Mouse (Mus musculus): Measurements from ENCODE around the gene Edc4. TPM values are rescaled to one million over a fixed set of nuclear protein-coding genes. Genes with fewer than 3 reads are reported as not detected.

Edc4 gene
- 1.4 TPM for polyA plus RNA-seq (2014; fragmentation: Illumina TruSeq; extraction: RNeasy Lipid Tissue Mini Kit (QIAGEN cat#74804); ENCODE audit: low read depth, low replicate concordance)

DNA sequence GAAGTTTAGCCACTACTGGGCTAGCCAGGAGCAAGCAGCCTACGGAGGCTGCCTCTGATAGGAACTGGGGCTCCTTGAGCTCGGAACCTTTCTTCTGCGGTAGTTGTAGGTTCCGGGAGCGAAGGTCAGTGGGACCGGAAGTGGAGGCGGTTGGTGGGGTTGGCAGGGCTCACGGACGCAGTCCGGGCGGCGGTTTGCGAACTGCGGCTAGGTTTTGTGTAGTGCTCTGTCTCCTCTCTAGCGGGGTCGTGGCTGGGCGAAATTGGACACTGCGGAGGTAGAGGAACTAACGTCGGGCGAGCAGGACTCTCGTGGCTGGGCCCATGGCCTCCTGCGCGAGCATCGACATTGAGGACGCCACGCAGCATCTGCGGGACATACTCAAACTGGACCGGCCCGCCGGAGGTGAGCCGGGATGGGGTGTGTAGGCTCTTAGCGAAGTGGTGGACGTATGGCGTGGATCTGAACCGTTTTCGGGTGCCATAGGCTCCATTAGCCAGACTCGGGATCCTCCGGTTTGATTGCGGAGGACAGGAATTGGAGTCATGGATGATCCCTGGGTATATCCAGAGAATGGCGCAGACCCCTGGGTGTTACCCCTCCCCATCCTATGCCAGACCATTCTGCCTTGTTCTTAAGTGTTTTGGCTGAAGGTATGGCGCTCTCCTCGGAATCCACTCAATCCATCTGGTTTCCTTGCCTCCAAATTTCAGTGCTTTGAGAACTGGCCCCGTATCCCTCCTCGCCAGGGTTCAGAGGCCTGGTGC lies at the start of gene Edc4:
Gene Edc4, plus strand, starts transcription at position 128 of the 767 bp plus-strand sequence.

GRCm38 (mm10) chr8:105853178-105853577 lies 27.5 kb upstream of the Edc4 start, which contains the start of gene Cenpt:
TSS of gene Cenpt (minus strand) at chr8:105853278.

DNA sequence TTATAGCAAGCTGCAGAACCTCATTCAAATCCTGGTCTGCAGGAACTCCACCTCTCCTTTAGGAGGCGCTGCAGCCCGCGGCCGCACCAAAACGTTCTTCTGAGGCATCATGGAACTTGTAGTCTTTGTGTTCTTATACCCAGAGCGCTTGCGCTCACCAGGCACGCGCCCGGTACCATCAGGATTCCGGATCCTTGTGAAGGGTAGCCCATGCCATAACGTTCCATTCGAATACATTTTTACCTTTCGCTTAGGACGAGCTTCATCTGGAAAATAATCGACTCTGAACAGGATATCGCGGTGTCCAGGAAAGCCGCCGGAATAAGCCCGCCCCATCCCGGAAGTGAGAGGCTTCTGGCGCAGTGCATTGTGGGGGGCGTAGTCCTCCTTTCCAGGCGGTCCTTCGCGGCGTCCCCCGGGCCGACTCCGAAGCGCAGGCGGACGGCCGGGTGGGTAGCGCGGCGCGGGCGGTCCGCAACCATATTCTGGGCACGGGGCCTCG lies 25.9 kb upstream of the Edc4 start, which contains the start of gene Thap11:
Gene Thap11, plus strand, starts transcription at position 418 of the 502 bp plus-strand sequence.

DNA sequence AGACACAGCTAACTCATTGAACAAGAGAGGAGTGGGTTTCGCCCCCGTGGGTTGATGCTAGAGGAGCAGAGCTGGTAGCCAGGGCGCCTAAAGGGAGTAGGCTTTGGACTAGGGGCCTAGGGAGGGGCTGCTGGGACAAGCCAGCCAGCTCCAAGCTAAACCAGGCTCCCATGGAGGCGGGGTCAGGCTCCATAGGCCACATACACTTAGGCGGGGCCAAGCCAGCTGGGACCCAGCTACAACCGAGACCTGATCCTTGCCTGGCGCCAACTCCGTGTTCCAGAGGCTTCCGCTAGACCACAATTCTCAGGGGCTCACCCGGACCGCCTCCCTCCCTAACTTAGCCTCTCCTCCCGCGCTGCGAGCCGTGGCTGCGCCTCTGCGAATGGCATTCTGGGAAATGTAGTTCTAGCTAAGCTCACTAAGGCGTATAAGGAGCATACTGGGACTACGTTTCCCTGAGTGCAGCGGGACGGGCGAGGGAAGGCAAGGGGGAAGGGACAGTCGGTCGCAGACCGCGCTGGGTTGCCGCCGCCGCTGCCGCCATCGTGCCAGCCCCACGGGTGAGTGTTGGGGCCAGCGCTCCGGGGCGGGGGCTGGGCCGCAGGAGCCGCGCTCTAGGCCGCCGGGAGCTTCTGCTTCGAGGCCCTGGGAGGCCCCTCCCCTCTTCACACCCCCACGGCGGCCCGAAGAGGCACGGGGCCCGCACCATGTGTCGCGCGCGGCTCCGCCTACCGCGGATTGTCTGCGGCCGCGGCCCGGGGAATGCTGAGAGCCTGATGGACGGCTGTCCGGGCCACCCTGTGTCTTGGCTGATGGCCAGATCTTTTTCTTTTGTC lies 20.3 kb upstream of the Edc4 start, which contains the start of gene Nutf2:
Gene Nutf2, plus strand, starts transcription at position 438 of the 839 bp plus-strand sequence.

GRCm38 (mm10) chr8:105893339-105893738 lies 12.7 kb downstream of the Edc4 start, which contains the start of gene Nrn1l:
TSS of gene Nrn1l (plus strand) at chr8:105893567.

GRCm38 (mm10) chr8:105900180-105900940 lies 19.7 kb downstream of the Edc4 start, which contains the start of gene Pskh1:
TSS of gene Pskh1 (plus strand) at chr8:105900441.

GRCm38 (mm10) chr8:105933762-105934161 lies 53.1 kb downstream of the Edc4 start, which contains the start of gene Ctrl:
TSS of gene Ctrl (minus strand) at chr8:105933862.

DNA sequence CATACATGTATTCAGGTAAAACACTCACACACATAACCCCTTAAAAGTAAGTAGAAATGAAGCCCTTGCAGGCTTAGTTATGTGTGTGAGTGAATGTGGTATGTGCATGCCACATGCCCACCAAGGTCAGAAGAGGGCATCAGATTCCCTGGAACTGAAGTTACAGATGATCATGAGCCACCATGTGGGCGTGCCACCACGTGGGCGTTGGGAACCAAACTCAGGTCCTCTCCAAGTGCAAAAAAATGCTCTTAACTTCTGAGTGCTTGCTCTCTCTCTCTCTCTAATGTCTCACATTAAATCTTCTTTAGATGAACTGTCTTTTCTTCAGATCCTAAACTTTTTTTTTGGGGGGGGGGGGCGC lies 57.6 kb downstream of the Edc4 start, which contains the start of gene Psmb10:
Gene Psmb10, minus strand, starts transcription at position 139 of the 364 bp plus-strand sequence.

DNA sequence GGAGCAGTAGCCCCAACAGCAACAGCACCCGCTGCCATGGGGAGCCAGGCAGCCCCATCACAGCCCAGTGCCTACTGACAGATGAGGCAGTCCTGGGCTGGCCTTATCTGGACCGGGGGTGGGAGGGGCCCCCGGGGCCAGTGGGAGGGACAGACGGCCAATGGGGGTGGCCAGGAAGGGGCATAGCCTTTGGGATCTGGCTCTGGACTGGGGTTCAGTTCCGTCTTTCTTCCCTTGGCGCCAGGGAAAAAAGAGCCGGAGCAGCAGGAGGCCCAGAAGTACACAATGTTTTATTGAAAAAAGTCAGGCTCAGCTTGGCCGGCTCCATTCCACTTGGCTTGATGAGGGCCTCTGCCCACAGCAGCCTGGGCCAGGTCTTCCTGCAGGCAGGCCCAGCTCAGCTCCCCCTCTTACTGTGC lies 62.6 kb downstream of the Edc4 start, which contains the start of gene Lcat:
Gene Lcat, minus strand, starts transcription at position 62 of the 419 bp plus-strand sequence.

Other genes starting within 250 kb of the Edc4 start
- 95.5 TPM for gene Ctcf, start 244.3 kb upstream of the Edc4 start, polyA plus RNA-seq (2014; fragmentation: Illumina TruSeq; extraction: RNeasy Lipid Tissue Mini Kit (QIAGEN cat#74804); ENCODE audit: low read depth, low replicate concordance)
- not detected for gene Agrp, start 243.5 kb upstream of the Edc4 start, polyA plus RNA-seq (2014; fragmentation: Illumina TruSeq; extraction: RNeasy Lipid Tissue Mini Kit (QIAGEN cat#74804); ENCODE audit: low read depth, low replicate concordance)
- 0.50 TPM for gene Carmil2, start 194.6 kb upstream of the Edc4 start, polyA plus RNA-seq (2014; fragmentation: Illumina TruSeq; extraction: RNeasy Lipid Tissue Mini Kit (QIAGEN cat#74804); ENCODE audit: low read depth, low replicate concordance)
- gene Acd, start 179.8 kb upstream of the Edc4 start, polyA plus RNA-seq (2014; fragmentation: Illumina TruSeq; extraction: RNeasy Lipid Tissue Mini Kit (QIAGEN cat#74804); ENCODE audit: low read depth, low replicate concordance) = 1.4 TPM
- not detected for gene Pard6a, start 179.7 kb upstream of the Edc4 start, polyA plus RNA-seq (2014; fragmentation: Illumina TruSeq; extraction: RNeasy Lipid Tissue Mini Kit (QIAGEN cat#74804); ENCODE audit: low read depth, low replicate concordance)
- gene 4933405L10Rik, start 173.2 kb upstream of the Edc4 start, polyA plus RNA-seq (2014; fragmentation: Illumina TruSeq; extraction: RNeasy Lipid Tissue Mini Kit (QIAGEN cat#74804); ENCODE audit: low read depth, low replicate concordance) = not detected
- 0.16 TPM for gene Enkd1, start 172.7 kb upstream of the Edc4 start, polyA plus RNA-seq (2014; fragmentation: Illumina TruSeq; extraction: RNeasy Lipid Tissue Mini Kit (QIAGEN cat#74804); ENCODE audit: low read depth, low replicate concordance)
- 0.16 TPM for gene Gfod2, start 122.2 kb upstream of the Edc4 start, polyA plus RNA-seq (2014; fragmentation: Illumina TruSeq; extraction: RNeasy Lipid Tissue Mini Kit (QIAGEN cat#74804); ENCODE audit: low read depth, low replicate concordance)
- gene Ranbp10, start 53.5 kb upstream of the Edc4 start, polyA plus RNA-seq (2014; fragmentation: Illumina TruSeq; extraction: RNeasy Lipid Tissue Mini Kit (QIAGEN cat#74804); ENCODE audit: low read depth, low replicate concordance) = 6.4 TPM
- gene Tsnaxip1, start 53.1 kb upstream of the Edc4 start, polyA plus RNA-seq (2014; fragmentation: Illumina TruSeq; extraction: RNeasy Lipid Tissue Mini Kit (QIAGEN cat#74804); ENCODE audit: low read depth, low replicate concordance) = not detected
- 0.76 TPM for gene Cenpt, start 27.6 kb upstream of the Edc4 start, polyA plus RNA-seq (2014; fragmentation: Illumina TruSeq; extraction: RNeasy Lipid Tissue Mini Kit (QIAGEN cat#74804); ENCODE audit: low read depth, low replicate concordance)
- 8.3 TPM for gene Thap11, start 25.7 kb upstream of the Edc4 start, polyA plus RNA-seq (2014; fragmentation: Illumina TruSeq; extraction: RNeasy Lipid Tissue Mini Kit (QIAGEN cat#74804); ENCODE audit: low read depth, low replicate concordance)
- gene Nutf2, start 20.3 kb upstream of the Edc4 start, polyA plus RNA-seq (2014; fragmentation: Illumina TruSeq; extraction: RNeasy Lipid Tissue Mini Kit (QIAGEN cat#74804); ENCODE audit: low read depth, low replicate concordance) = 47.5 TPM
- gene Nrn1l, start 12.7 kb downstream of the Edc4 start, polyA plus RNA-seq (2014; fragmentation: Illumina TruSeq; extraction: RNeasy Lipid Tissue Mini Kit (QIAGEN cat#74804); ENCODE audit: low read depth, low replicate concordance) = not detected
- gene Pskh1, start 19.6 kb downstream of the Edc4 start, polyA plus RNA-seq (2014; fragmentation: Illumina TruSeq; extraction: RNeasy Lipid Tissue Mini Kit (QIAGEN cat#74804); ENCODE audit: low read depth, low replicate concordance) = 2.6 TPM
- 1.5 TPM for gene Ctrl, start 53.0 kb downstream of the Edc4 start, polyA plus RNA-seq (2014; fragmentation: Illumina TruSeq; extraction: RNeasy Lipid Tissue Mini Kit (QIAGEN cat#74804); ENCODE audit: low read depth, low replicate concordance)
- gene Psmb10, start 57.6 kb downstream of the Edc4 start, polyA plus RNA-seq (2014; fragmentation: Illumina TruSeq; extraction: RNeasy Lipid Tissue Mini Kit (QIAGEN cat#74804); ENCODE audit: low read depth, low replicate concordance) = 1.7 TPM
- gene Lcat, start 62.5 kb downstream of the Edc4 start, polyA plus RNA-seq (2014; fragmentation: Illumina TruSeq; extraction: RNeasy Lipid Tissue Mini Kit (QIAGEN cat#74804); ENCODE audit: low read depth, low replicate concordance) = not detected
- 1.7 TPM for gene Slc12a4, start 85.2 kb downstream of the Edc4 start, polyA plus RNA-seq (2014; fragmentation: Illumina TruSeq; extraction: RNeasy Lipid Tissue Mini Kit (QIAGEN cat#74804); ENCODE audit: low read depth, low replicate concordance)
- gene Dpep3, start 98.5 kb downstream of the Edc4 start, polyA plus RNA-seq (2014; fragmentation: Illumina TruSeq; extraction: RNeasy Lipid Tissue Mini Kit (QIAGEN cat#74804); ENCODE audit: low read depth, low replicate concordance) = not detected
- 1.1 TPM for gene Dus2, start 110.5 kb downstream of the Edc4 start, polyA plus RNA-seq (2014; fragmentation: Illumina TruSeq; extraction: RNeasy Lipid Tissue Mini Kit (QIAGEN cat#74804); ENCODE audit: low read depth, low replicate concordance)
- not detected for gene Dpep2nb, start 125.1 kb downstream of the Edc4 start, polyA plus RNA-seq (2014; fragmentation: Illumina TruSeq; extraction: RNeasy Lipid Tissue Mini Kit (QIAGEN cat#74804); ENCODE audit: low read depth, low replicate concordance)
- gene Ddx28, start 131.0 kb downstream of the Edc4 start, polyA plus RNA-seq (2014; fragmentation: Illumina TruSeq; extraction: RNeasy Lipid Tissue Mini Kit (QIAGEN cat#74804); ENCODE audit: low read depth, low replicate concordance) = 1.5 TPM
- 87.4 TPM for gene Nfatc3, start 178.0 kb downstream of the Edc4 start, polyA plus RNA-seq (2014; fragmentation: Illumina TruSeq; extraction: RNeasy Lipid Tissue Mini Kit (QIAGEN cat#74804); ENCODE audit: low read depth, low replicate concordance)

Measured in sigmoid colon, adult 10 weeks (tissue).